9 mouse cellular contexts compared by ENCODE assay signal in the genomic region with DNA sequence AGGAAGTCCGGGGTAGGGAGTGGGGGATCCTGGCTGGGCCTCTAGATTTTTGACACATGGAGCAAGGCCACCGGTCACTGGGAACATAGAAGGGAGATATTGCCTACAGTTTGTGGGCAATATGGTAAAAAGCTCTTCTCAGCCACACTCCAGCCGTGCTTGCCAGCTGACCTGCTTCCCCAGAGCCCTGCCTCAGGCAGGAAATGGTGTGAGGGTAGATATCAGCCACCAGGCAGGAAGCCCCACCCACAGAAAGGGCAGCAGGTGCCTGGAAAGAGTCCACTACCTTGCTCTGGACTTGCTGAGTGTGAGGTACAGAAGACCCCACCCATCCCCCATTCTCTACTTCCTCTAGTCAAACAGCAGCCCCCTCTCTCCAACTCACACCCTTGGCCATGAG.
DNase-seq lines count a peak whose midpoint lies in the region; ATAC-seq lines count a peak whose summit lies in the region.
"Had no signal": no experiment of that assay in that cellular context is flagged by ENCODE, and none has a peak within 500 bp of the region (broad histone marks: within the 10 kb centered on the region; RNA-seq: fewer than 3 reads in every experiment).

No protein-coding gene starts in this region.

- ATAC-seq in heart, embryonic 16.5 days (replicated peaks; ENCODE audit: extremely low read depth, insufficient read depth, low FRiP score) = peak; percentile 38
- ATAC-seq in limb, embryonic 13.5 days (ENCODE audit: low FRiP score, low read depth) = no peak
- no peak for ATAC-seq in stomach, embryonic 14.5 days (ENCODE audit: insufficient number of reproducible peaks, insufficient read depth, low FRiP score, low read depth)

- peak overlapping the region; percentile 89 for H3K27ac ChIP-seq in heart, embryonic 16.5 days (ENCODE audit: low read length)
- peak overlapping the region; percentile 34; the same call in 1 of the 2 replicates for H3K27ac ChIP-seq in limb, embryonic 13.5 days
- H3K27ac ChIP-seq in stomach, embryonic 14.5 days (ENCODE audit: low read length) = peak overlapping the region; percentile 28; the same call in 1 of the 2 replicates
- H3K27ac ChIP-seq: neural tube, embryonic 13.5 days had no signal

- H3K4me3 ChIP-seq in heart, embryonic 16.5 days (ENCODE audit: low read length) = no peak overlapping the region
- H3K4me3 ChIP-seq in limb, embryonic 13.5 days = no peak overlapping the region
- H3K4me3 ChIP-seq in stomach, embryonic 14.5 days (ENCODE audit: low read depth, low read length) = no peak overlapping the region
- H3K4me3 ChIP-seq: neural tube, embryonic 13.5 days had no signal

- WGBS in heart, embryonic 16.5 days = 51% methylated on average over 3 of the region's 3 CpGs
- WGBS in limb, embryonic 13.5 days = 69% methylated on average over 3 of the region's 3 CpGs
- WGBS in stomach, embryonic 14.5 days = 61% methylated on average over 3 of the region's 3 CpGs

- no peaks in the 10 kb centered on the region for H3K36me3 ChIP-seq in heart, embryonic 16.5 days (ENCODE audit: control insufficient read depth, insufficient read depth)
- H3K36me3 ChIP-seq in limb, embryonic 13.5 days = no peaks in the 10 kb centered on the region
- no peaks in the 10 kb centered on the region for H3K36me3 ChIP-seq in stomach, embryonic 14.5 days (ENCODE audit: control insufficient read depth, insufficient read depth, low read length)
- H3K36me3 ChIP-seq: neural tube, embryonic 13.5 days had no signal

- H3K27me3 ChIP-seq in heart, embryonic 16.5 days (ENCODE audit: control insufficient read depth, insufficient read depth, low read length) = no peaks in the 10 kb centered on the region
- H3K27me3 ChIP-seq in limb, embryonic 13.5 days = no peaks in the 10 kb centered on the region
- no peaks in the 10 kb centered on the region for H3K27me3 ChIP-seq in stomach, embryonic 14.5 days (ENCODE audit: control insufficient read depth, insufficient read depth, low read length)
- H3K27me3 ChIP-seq: neural tube, embryonic 13.5 days had no signal

- H3K4me2 ChIP-seq in heart, embryonic 16.5 days (ENCODE audit: low read depth, low read length) = no peak overlapping the region
- H3K4me2 ChIP-seq in limb, embryonic 13.5 days (replicated peaks) = no peak overlapping the region
- no peak overlapping the region for H3K4me2 ChIP-seq in stomach, embryonic 14.5 days (replicated peaks; ENCODE audit: low read depth, low read length)
- H3K4me2 ChIP-seq: neural tube, embryonic 13.5 days had no signal

- H3K9me3 ChIP-seq in heart, embryonic 16.5 days (replicated peaks; ENCODE audit: control insufficient read depth, low read length) = no peaks in the 10 kb centered on the region
- no peaks in the 10 kb centered on the region for H3K9me3 ChIP-seq in limb, embryonic 13.5 days
- no peaks in the 10 kb centered on the region for H3K9me3 ChIP-seq in stomach, embryonic 14.5 days (ENCODE audit: control insufficient read depth, low read depth, low read length)
- H3K9me3 ChIP-seq: neural tube, embryonic 13.5 days had no signal

- peaks cover 33% of the 10 kb centered on the region for H3K4me1 ChIP-seq in heart, embryonic 16.5 days (ENCODE audit: control insufficient read depth, insufficient read depth, low read length)
- peaks cover 25% of the 10 kb centered on the region for H3K4me1 ChIP-seq in limb, embryonic 13.5 days
- no peaks in the 10 kb centered on the region; the same call in 1 of the 2 replicates for H3K4me1 ChIP-seq in stomach, embryonic 14.5 days (ENCODE audit: control insufficient read depth, insufficient read depth, low read length)

- DNase-seq in adrenal gland, adult 2 months = peak; percentile 57
- no peak for DNase-seq in adrenal gland, adult 8-10 months
- no peak for DNase-seq in right cerebral cortex, postnatal 4 days
- DNase-seq in left cerebral cortex, adult 18-20 months (ENCODE audit: low spot score in 2 of 2) = no peak
- DNase-seq in layer of hippocampus, postnatal 14 days (ENCODE audit: low spot score in 2 of 2) = no peak

- H3K9ac ChIP-seq in heart, embryonic 16.5 days (ENCODE audit: low read length) = no peak overlapping the region
- no peak overlapping the region for H3K9ac ChIP-seq in limb, embryonic 13.5 days
- no peak overlapping the region for H3K9ac ChIP-seq in stomach, embryonic 14.5 days (replicated peaks; ENCODE audit: low read depth, low read length)
- H3K9ac ChIP-seq: neural tube, embryonic 13.5 days had no signal

Comparison
In these comparisons a context has a peak if more than half of its experiments do, and no peak if none do; other contexts are left out.
1. H3K27ac ChIP-seq: peak in every context shown above with its lines; median percentile 89 in heart, embryonic 16.5 days; 34 in limb, embryonic 13.5 days; 28 in stomach, embryonic 14.5 days.